Mouse (Mus musculus): ENCODE measurements around the gene Scamp2.

The Scamp2 gene

DNA sequence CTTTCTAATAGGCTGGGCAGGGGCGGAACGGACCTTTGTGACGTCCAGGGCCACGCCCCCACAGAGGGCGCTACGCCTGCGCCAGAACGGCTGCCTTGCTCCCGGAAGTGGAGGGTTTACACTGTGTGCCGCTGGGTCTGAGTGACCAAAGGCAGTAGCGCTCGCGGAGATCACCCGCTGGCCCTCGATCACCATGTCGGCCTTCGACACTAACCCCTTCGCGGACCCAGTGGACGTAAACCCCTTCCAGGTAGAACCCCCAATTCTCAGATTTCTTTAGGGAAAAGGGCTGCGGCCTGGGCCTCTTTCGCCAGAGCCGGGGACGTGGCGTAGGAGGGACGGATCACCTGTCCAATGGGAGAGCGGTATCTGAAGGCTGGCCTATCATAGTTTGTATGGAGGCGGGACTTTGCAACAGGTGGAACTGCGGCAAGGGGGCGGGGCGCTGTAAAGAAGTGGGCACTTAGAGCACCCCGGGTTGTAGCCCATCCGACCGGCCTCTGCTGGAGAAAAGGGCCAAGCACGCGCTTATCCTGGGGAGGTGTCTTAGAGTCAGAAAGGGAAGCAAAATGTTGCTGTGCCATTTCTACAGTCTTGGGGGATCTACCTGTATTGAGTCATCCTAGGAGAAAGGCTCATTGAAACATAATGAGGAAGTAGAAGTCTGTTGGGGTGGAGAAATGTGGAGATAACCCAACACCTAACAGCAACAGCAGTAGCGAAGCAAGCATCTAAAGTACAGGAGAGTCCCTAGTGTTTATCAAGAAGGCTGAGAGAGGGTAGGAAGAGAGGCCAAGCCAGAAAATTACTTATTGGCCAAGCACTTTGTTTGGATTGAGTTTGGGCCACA lies at the start of gene Scamp2:
Gene Scamp2 (plus strand): TSS at position 83 of the 850 bp plus-strand sequence.
- peak; percentile 92 for DNase-seq

DNA sequence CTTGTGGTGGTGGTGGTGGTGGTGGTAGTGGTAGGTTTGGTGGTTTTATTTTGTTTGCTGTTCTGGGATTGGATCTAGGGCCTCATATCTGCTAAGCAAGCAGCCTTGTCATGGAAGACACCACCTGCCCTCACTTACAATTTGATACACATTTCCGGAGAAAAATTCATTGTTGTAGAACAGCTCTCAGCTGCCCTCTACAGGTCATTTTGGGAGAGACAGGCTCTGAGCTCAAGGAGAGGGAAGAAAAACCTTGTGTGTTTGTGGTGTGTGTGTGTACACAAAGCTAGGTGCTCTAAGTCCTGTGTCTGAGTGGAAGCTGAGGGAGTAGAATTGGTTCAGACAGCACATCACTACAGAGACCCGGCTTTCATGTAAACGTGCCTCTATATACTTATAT lies 43.6 kb upstream of the Scamp2 start:
- peak; percentile 75 for DNase-seq

DNA sequence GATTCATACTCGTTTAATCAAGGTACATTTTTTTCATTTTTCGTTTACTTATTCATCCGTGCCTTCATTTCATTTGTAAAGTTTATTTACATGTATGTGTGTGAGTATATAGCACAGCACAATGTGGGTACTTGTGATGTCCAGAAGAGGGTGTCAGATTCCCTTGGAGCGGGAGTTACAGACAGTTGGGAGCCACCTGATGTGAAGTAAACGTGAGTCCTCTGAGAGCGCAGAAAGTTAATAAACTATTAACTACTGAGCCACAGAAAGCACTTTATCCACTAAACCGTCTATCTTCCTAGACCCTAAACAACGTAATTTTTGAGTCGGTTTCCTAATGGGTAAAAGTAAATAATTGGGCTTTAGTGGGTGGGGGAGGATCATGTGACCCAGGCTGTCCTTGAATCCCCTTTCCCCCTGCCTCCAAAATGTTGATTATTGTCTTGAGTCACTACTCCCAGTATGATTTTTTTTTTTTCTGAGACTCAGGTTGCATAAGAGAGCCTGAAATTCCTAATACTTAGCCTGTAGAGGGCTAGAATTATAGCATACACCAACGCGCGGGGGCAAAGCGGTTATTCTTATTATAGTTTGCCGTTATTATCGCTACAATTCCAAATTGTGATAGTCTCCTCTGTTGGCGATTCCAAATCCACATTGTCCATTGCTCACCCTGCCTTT lies 40.2 kb upstream of the Scamp2 start:
- DNase-seq = no peak

- peak; percentile 90 for DNase-seq
Measured at GRCm38 (mm10) chr9:57521056-57521911, 39.5 kb upstream of the Scamp2 start, which contains the start of gene Cox5a. Gene Cox5a (plus strand): TSS chr9:57521274.

- DNase-seq = no peak
Measured at GRCm38 (mm10) chr9:57522114-57522860, 38.5 kb upstream of the Scamp2 start.

- DNase-seq = no peak
Measured at GRCm38 (mm10) chr9:57522861-57523246, 37.9 kb upstream of the Scamp2 start.

DNA sequence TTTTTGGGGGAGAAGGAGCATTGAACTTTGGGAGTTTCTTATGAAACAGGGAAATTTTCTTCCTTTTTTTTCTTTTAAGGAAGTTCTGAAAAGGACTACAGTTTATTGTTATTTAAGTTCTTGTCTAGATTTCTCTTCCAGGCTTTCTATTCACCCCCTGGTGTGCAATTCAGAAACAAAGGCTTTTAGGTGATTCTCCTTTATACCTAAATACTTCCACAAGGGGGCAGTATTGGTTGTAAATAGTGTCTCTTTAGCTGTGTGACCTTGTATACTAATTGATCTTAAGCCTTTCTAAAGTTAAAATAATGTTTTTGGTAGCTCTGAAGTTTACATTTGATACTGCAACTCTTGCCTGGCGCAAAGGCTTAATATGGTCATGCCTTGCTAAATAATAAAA lies 37.0 kb upstream of the Scamp2 start:
- no peak for DNase-seq

- no peak for DNase-seq
Measured at GRCm38 (mm10) chr9:57524439-57524838, 36.3 kb upstream of the Scamp2 start.

DNA sequence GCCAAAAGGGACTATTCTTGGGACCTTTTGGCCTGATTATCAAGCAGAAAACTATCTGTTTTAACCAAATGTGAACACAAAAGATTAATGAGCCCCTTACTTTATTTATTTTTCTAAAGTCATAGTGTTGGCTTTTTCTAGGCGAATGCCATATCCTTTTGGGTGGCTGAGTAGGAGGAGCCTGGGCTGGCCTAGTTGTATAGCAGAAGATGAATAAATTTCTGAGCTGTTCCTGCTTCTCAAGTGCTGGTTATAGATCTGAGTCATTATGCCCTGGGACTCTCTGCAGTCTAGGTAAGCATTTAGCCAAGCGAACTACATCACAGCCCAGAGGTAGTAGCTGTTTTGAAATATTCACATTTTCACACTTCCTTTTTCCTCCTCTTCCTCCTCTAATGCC lies 35.2 kb upstream of the Scamp2 start:
- DNase-seq = no peak

DNA sequence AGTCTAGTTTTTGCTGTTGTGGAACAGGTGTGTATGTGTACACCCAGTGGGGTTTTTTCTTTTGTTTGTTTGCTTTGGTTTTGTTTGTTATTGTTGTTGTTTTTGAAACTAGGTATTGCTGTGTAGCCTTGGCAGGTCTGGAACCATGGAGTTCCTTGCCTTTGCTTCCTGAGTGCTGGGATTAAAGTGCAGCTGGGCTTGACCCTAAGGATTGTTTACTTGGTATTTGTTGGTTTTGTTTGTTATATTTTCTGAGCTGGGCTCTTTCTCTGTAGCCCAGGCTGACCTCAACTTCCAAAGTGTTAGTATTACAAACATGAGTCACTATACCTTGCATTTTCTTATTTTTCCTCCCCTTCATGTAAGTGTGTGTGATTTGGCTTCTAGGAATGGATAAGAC lies 34.3 kb upstream of the Scamp2 start:
- no peak for DNase-seq

GRCm38 (mm10) chr9:57531946-57532345 lies 28.8 kb upstream of the Scamp2 start:
- no peak for DNase-seq

DNA sequence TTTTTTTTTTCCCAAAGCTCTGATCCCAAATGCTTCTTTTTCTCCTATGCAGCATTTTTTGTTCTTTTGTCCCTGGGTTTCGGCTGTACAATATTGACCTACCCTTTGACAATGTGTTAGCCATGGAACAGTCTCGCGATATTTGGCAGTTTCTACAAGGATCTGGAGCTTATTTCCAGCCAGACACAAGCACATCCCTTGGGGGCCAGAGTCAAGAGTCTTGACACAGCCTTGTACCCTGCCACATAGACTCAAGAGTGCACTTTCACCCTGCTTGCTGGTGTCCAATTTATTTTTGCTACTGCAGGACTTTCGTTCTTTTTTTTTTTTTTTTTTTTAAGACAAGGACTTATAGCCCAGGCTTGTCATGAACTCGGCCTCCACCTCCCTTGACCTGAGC lies 24.4 kb upstream of the Scamp2 start:
- no peak for DNase-seq

- peak; percentile 86 for DNase-seq
Measured at GRCm38 (mm10) chr9:57537044-57537727, 23.6 kb upstream of the Scamp2 start, which contains the start of gene Fam219b. Gene Fam219b (plus strand): TSS chr9:57537528.

DNA sequence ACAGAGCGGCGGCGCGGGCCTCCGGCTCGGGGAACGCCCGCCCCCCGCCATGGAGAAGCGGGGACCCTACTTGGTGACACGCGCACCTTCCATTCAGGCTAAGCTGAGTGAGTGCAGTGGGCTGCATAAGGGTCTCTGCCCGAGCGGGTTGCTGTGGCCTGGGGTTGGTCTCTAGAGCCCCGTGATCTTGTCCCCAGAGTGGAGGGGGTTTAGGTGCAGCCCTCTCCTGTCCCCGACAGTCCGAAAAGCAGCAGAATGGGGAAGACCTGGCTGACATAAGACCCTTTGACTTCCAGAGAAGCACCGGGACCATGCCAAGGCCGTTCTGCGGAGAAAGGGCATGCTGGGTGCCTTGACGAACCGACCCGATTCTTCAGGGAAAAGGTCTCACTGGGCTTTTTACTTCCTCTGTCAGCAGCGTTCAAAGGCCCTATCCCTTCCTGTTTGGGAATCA lies 23.0 kb upstream of the Scamp2 start:
- no peak for DNase-seq

- DNase-seq = no peak
Measured at GRCm38 (mm10) chr9:57539550-57539949, 21.2 kb upstream of the Scamp2 start.

GRCm38 (mm10) chr9:57541312-57541711 lies 19.4 kb upstream of the Scamp2 start:
- DNase-seq = no peak

- DNase-seq = no peak
Measured at GRCm38 (mm10) chr9:57543951-57544350, 16.8 kb upstream of the Scamp2 start.

- no peak for DNase-seq
Measured at GRCm38 (mm10) chr9:57547287-57547686, 13.5 kb upstream of the Scamp2 start.

- no peak for DNase-seq
Measured at GRCm38 (mm10) chr9:57547869-57548268, 12.9 kb upstream of the Scamp2 start.

DNA sequence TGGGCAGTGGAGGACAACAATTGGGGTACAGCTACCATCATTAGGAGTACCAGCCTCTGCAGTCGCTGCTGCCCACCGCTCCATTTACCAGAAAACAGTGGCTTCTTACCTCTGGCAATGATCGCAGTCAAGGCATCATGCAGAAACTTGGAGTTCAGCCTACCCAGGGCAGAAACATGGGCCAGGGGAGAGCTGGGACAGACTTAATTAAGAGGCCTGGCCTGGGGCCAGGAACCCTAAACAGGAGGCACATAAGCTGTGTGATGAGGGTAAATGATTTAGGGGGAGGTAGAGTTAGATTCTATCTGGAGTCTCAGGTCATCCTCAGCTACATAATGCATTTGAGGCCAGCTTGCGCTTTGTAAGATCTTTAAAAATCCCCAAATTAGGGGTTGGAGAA lies 11.6 kb upstream of the Scamp2 start:
- DNase-seq = no peak

DNA sequence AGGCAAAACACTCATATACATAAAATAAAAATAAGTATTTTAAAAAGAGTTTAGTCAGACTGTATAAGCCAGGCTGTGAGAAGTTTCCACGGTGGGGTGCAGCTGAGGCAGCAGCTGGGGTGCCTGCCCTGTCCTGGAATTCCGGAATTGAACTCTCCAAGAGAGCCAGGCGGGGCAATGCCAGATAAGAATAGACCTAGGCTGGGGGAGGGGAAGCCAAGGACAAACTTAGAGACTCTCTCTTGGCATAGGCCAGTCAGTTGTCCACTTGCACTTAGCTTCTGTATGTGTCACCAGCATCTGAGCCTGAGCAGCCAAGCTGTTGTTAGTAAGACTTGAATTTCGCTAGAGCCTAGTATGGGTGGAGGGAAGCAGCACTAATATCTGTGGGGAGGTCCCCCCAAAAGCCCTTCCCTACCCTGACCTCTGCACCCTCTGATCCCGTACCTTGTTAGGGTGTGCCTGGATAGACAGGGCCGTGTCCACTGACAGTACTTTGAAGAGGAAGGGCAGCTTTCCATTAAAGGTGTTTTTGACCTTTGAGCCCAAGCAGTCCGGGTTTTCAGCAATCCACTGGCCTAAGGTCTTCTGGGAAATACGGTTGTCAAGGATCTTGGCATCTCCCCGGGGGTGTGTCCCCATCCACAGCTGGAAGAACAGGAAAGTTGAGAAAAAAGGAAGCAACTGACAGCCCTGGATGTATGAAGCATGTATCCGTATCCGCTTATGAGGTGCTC lies 10.4 kb upstream of the Scamp2 start:
- no peak for DNase-seq
